Mouse (Mus musculus): Measurements from ENCODE around the gene Pik3c2b. TPM values are rescaled to one million over a fixed set of nuclear protein-coding genes. Genes with fewer than 3 reads are reported as not detected.

Gene Pik3c2b
- total and polyA plus RNA-seq, 3 experiments, result 14.6 to 19.9 (median 19.4) TPM

DNA sequence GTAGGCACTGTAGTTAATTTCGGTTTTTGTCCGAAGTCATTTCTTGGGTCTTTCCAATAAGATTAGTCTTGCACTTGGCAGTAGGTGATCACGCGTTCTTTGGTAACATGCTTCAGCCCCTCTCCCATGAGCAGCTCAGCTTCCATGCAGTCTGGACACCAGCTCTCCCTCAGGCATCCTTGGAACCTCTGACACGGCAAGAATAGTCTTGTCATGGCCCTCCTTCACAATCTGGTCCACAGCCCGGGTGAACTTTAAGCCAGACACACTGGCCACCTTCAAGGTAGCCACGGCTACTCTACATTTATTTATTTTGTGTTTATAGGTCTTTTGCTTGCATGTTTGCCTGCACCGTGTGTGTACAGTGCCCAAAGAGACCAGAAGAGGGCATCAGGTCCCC lies 102.7 kb downstream of the Pik3c2b start:
- no peaks in the 10 kb centered on the region for H3K79me2 ChIP-seq (replicated peaks; ENCODE audit: control insufficient read depth, insufficient read depth, low read length)

DNA sequence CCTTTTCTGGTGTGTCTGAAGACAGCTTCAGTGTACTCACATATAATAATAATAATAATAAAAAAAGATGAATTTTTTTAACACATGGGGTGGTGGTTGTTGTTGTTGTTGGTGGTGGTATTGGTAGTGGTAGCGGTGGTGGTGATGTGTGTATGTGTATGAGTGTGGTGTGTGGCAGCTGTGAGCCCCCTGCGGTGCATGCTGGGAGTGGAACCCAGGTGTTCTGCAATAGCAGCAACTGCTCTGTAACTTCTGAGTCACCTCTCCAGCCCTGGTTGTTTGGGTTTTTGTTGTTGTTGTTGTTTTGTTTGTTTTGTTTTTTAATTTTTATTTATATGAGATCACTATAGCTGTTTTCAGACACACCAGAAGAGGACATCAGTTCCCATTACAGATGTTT lies 105.1 kb downstream of the Pik3c2b start:
- WGBS, result 85% methylated on average over 2 of the region's 2 CpGs
- Histone ChIP-seq H3K79me2 (replicated peaks; ENCODE audit: control insufficient read depth, insufficient read depth, low read length) (no peaks in the 10 kb centered on the region), H3K9ac (ENCODE audit: low read depth, low read length) (no peak overlapping the region), H3K27me3 (ENCODE audit: control insufficient read depth, insufficient read depth, low read length) (0 out of 2 replicates have a peak, but pooled peaks cover 1% of the 10 kb centered on the region), H3K36me3 (ENCODE audit: control insufficient read depth, insufficient read depth, low read length) (no peaks in the 10 kb centered on the region), H3K27ac (no peak overlapping the region), H3K4me3 (no peak overlapping the region), H3K4me1 (ENCODE audit: control insufficient read depth, insufficient read depth, low read length) (no peaks in the 10 kb centered on the region)
- no peak for TF ChIP-seq CTCF (IDR thresholded peaks at IDR 0.05)
- no peak for TF ChIP-seq EP300 (IDR thresholded peaks at IDR 0.05; ENCODE audit: insufficient read depth, low read depth, low read length)
- TF ChIP-seq POLR2A (IDR thresholded peaks at IDR 0.05; ENCODE audit: insufficient read depth, low read depth, low read length), result no peak
- no peak for DNase-seq
- intact Hi-C loops (cut with DNase I), result no loop called here

More for the DNA sequence above, 102.7 kb downstream of the Pik3c2b start:
- no peaks in the 10 kb centered on the region for H3K4me1 ChIP-seq (ENCODE audit: control insufficient read depth, insufficient read depth, low read length)
- intact Hi-C loops (cut with DNase I), result loop anchor here (10.0 kb wide), 1 partner anchor 467 kb away; the partner anchor contains the start of gene Snrpe
- H3K4me3 ChIP-seq, result no peak overlapping the region
- no peak overlapping the region for H3K9ac ChIP-seq (ENCODE audit: low read depth, low read length)
- H3K36me3 ChIP-seq (ENCODE audit: control insufficient read depth, insufficient read depth, low read length), result no peaks in the 10 kb centered on the region
- 93% methylated on average over 8 of the region's 8 CpGs for WGBS
- TF ChIP-seq EP300 (IDR thresholded peaks at IDR 0.05; ENCODE audit: insufficient read depth, low read depth, low read length) (no peak), POLR2A (IDR thresholded peaks at IDR 0.05; ENCODE audit: insufficient read depth, low read depth, low read length) (no peak), CTCF (IDR thresholded peaks at IDR 0.05) (no peak)
- no peak overlapping the region for H3K27ac ChIP-seq
- no peaks in the 10 kb centered on the region for H3K27me3 ChIP-seq (ENCODE audit: control insufficient read depth, insufficient read depth, low read length)
- no peak for DNase-seq

DNA sequence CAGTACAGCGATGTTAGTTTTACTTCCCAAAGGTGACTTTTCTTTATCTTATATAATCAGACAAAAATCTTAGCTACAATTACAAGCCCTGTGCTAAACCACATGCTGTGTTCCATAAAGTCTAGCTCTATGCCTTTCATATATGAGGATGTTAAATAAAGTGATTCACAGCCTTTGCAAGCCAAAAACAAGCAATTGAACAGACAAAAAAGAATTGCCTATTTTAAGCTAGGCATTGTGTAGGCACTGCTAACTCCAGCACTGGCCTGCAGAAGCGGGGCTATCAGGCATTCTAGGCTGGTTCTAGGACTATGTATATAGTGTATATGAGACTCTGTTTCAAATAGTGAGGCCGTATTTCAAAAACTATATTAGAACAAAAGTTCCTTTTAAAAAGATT lies 106.7 kb downstream of the Pik3c2b start:
- Histone ChIP-seq H3K9ac (ENCODE audit: low read depth, low read length) (no peak overlapping the region), H3K27me3 (ENCODE audit: control insufficient read depth, insufficient read depth, low read length) (0 out of 2 replicates have a peak, but pooled peaks cover 1% of the 10 kb centered on the region), H3K4me1 (ENCODE audit: control insufficient read depth, insufficient read depth, low read length) (no peaks in the 10 kb centered on the region), H3K27ac (no peak overlapping the region), H3K4me3 (no peak overlapping the region), H3K36me3 (ENCODE audit: control insufficient read depth, insufficient read depth, low read length) (no peaks in the 10 kb centered on the region), H3K79me2 (replicated peaks; ENCODE audit: control insufficient read depth, insufficient read depth, low read length) (no peaks in the 10 kb centered on the region)
- intact Hi-C loops (cut with DNase I), result no loop called here
- TF ChIP-seq EP300 (IDR thresholded peaks at IDR 0.05; ENCODE audit: insufficient read depth, low read depth, low read length) (no peak), CTCF (IDR thresholded peaks at IDR 0.05) (no peak), POLR2A (IDR thresholded peaks at IDR 0.05; ENCODE audit: insufficient read depth, low read depth, low read length) (no peak)
- WGBS, result 90% methylated on average over 3 of the region's 3 CpGs
- no peak for DNase-seq

DNA sequence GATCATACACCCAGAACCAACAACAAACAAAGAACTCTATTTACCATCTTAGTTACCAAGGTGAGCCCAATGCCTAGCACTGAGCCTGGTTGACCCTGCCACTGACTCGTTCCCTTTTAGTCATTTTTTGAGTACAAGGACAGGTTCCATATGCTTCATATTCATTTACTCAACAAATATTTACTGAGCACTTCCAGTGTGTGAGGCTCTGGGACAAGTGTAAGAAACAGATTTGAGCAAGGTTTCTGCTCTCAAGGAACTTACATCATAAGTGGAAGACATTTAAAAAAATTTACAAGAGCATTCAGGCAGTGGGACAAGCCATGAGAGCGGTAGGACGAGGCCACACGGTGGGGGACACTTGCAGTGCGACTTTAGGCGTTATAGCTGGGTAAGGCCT lies 109.8 kb downstream of the Pik3c2b start:
- Histone ChIP-seq H3K9ac (ENCODE audit: low read depth, low read length) (no peak overlapping the region), H3K4me3 (no peak overlapping the region), H3K36me3 (ENCODE audit: control insufficient read depth, insufficient read depth, low read length) (no peaks in the 10 kb centered on the region), H3K79me2 (replicated peaks; ENCODE audit: control insufficient read depth, insufficient read depth, low read length) (no peaks in the 10 kb centered on the region), H3K4me1 (ENCODE audit: control insufficient read depth, insufficient read depth, low read length) (peaks cover 1% of the 10 kb centered on the region; the same call in 1 of the 2 replicates), H3K27me3 (ENCODE audit: control insufficient read depth, insufficient read depth, low read length) (0 out of 2 replicates have a peak, but pooled peaks cover 1% of the 10 kb centered on the region), H3K27ac (no peak overlapping the region)
- TF ChIP-seq CTCF (IDR thresholded peaks at IDR 0.05), result no peak
- TF ChIP-seq POLR2A (IDR thresholded peaks at IDR 0.05; ENCODE audit: insufficient read depth, low read depth, low read length), result no peak
- TF ChIP-seq EP300 (IDR thresholded peaks at IDR 0.05; ENCODE audit: insufficient read depth, low read depth, low read length), result no peak
- no peak for DNase-seq
- WGBS, result 88% methylated on average over 6 of the region's 6 CpGs
- intact Hi-C loops (cut with DNase I), result no loop called here

Other genes starting within 250 kb of the Pik3c2b start
- gene Lrrn2, start 165.4 kb upstream of the Pik3c2b start, total RNA-seq (2021), result 1 to 10 TPM; 3.2 to 4.2 TPM
- gene Lrrn2, start 165.4 kb upstream of the Pik3c2b start, polyA plus RNA-seq (2012; rRNA removed), result 6.1 and 7.3 TPM in 2 replicates
- 10 to 100 TPM; 23.7 to 25.9 TPM for gene Mdm4, start 15.1 kb upstream of the Pik3c2b start, total RNA-seq (2021)
- gene Mdm4, start 15.1 kb upstream of the Pik3c2b start, polyA plus RNA-seq (2012; rRNA removed), result 22.9 and 43.2 TPM in 2 replicates
- gene Ppp1r15b, start 85.5 kb downstream of the Pik3c2b start, total RNA-seq (2021), result 10 to 100 TPM; 21.5 to 22.8 TPM
- 8.6 and 12.8 TPM in 2 replicates for gene Ppp1r15b, start 85.5 kb downstream of the Pik3c2b start, polyA plus RNA-seq (2012; rRNA removed)
- 10 to 100 TPM; 51.0 to 67.5 TPM for gene Plekha6, start 118.5 kb downstream of the Pik3c2b start, total RNA-seq (2021)
- 55.2 and 81.4 TPM in 2 replicates for gene Plekha6, start 118.5 kb downstream of the Pik3c2b start, polyA plus RNA-seq (2012; rRNA removed)